Mouse (Mus musculus) layer of hippocampus, postnatal 10 days (tissue): Measurements from ENCODE around the gene Tcea2. TPM values are rescaled to one million over a fixed set of nuclear protein-coding genes. Genes with fewer than 3 reads are reported as not detected.

Source experiments
- DNase-seq, 2 experiments: peaks; one replicate each; pipeline ENCODE4 v3.0.0; 2021; ENCODE audit warnings: low spot score in 2 of 2
- total RNA-seq, 2 experiments: library from RNA; stranded (reverse); gene quantifications; 2 replicates each; pipeline ENCODE4 v1.2.3; 2021

Tcea2 gene
- total RNA-seq, 2 experiments from 2014 or later: 49.9 to 58.4 TPM

DNA sequence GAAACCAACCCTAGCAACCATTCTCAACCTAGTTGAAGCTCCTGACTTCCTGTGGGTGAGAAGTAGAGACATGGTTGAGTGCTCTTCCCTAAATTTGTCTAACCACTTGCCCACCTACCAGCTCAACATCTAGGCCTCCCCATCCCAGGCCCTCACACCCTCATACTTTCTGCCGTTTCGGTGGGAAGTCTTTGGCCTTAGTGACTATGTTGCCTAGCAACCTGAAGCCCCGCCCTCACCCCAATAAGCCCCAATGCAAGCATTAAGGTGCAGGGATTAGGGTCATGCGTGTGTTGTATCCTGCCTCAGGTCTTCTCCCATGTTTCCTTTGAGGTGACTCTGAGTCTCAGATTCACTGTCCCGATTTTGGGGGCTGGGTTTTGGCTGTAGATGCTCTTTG is 18.1 kb downstream of the Tcea2 start, which contains the start of gene Lkaaear1:
Gene Lkaaear1, minus strand, starts transcription at position 202 of the 400 bp plus-strand sequence.
- no peak for DNase-seq

- DNase-seq: no peak
These were observed 26.6 kb downstream of the Tcea2 start for GRCm38 (mm10) chr2:181706668-181707067.

DNA sequence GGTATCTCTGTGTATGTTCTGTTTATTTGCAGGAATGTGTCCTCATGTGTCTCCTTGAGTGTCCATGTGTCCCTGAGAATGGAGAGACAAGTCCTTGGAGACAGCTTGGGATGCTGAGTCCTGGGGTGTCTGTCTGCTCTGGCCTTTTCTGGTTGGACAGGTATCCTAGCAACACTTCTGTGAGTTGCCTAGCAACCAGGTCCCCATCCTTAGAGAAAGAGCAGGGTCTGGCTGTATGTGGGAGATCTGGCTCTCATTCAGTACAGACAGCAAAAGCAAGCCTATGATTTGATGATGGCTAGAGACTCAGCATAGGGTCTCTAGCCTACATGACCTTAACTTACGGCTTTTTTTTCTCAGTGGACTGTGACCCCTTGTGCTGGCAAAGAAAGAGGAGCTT is 33.6 kb downstream of the Tcea2 start:
- no peak for DNase-seq

- peak; percentile 57 to 64 for DNase-seq
These were observed 34.8 kb downstream of the Tcea2 start, which contains the start of gene Oprl1 for GRCm38 (mm10) chr2:181714903-181715326. TSS of gene Oprl1 (plus strand) at chr2:181715016.

- no peak for DNase-seq
These were observed 35.3 kb downstream of the Tcea2 start for GRCm38 (mm10) chr2:181715382-181715781.

- DNase-seq: no peak
These were observed 36.9 kb downstream of the Tcea2 start for GRCm38 (mm10) chr2:181716991-181717390.

GRCm38 (mm10) chr2:181720061-181720460 is 40.0 kb downstream of the Tcea2 start:
- DNase-seq: no peak

DNA sequence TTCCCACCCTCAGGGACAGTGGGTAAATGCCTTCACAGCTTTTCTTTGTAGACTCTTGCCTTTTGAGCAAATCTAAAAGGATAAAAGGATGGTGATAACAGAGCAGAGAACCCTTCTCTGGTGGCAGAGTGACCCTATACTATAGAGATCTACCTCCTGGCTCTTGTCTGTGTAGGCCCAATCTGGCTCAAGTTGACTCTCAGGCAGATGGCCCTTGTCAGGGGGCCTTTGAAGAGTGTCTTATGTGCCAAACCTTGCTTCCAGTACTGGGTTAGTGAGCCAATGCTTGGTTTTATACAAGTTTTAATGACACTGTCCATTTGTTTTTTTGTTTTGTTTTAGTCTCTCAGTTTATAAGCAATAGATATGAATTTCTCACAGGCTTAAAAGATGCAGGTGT is 41.1 kb downstream of the Tcea2 start:
- DNase-seq: no peak

DNA sequence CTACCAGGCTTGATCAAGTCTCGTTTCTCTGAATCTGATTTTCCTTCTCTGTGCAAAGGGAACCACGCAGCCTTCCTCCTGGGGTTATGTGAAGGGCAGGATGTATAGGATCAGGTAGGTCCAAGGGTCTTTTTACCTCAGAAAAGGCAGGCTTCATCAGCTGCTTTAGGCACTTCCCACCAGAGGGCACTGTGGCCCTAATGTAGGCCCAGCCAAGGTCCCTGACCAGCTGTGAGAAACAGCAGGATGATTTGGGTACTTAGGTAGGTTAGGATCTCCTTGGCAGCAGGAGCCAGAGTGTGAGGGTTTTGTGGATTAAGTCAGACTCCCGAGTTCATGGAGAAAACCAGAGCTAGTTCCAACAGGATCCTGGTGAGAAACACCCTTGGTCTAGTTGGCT is 42.1 kb downstream of the Tcea2 start:
- DNase-seq: peak; percentile 57 to 63

GRCm38 (mm10) chr2:181727659-181728262 is 47.7 kb downstream of the Tcea2 start:
- DNase-seq: no peak

GRCm38 (mm10) chr2:181730051-181730450 is 49.9 kb downstream of the Tcea2 start:
- no peak for DNase-seq

Other genes with a start within 250 kb of the Tcea2 start
- gene Zbtb46, start 220.9 kb upstream of the Tcea2 start, total RNA-seq: 10 to 100 TPM; 14.7 to 17.5 TPM
- not detected for gene Abhd16b, start 187.1 kb upstream of the Tcea2 start, total RNA-seq
- gene Tpd52l2, start 183.2 kb upstream of the Tcea2 start, total RNA-seq: 10 to 100 TPM; 75.7 to 87.8 TPM
- gene Dnajc5, start 159.8 kb upstream of the Tcea2 start, total RNA-seq: 100 to 1,000 TPM; 253 to 296 TPM
- 10 to 100 TPM; 40.4 to 44.3 TPM for gene Uckl1, start 95.4 kb upstream of the Tcea2 start, total RNA-seq
- gene Prpf6, start 88.4 kb upstream of the Tcea2 start, total RNA-seq: 10 to 100 TPM; 52.8 to 53.2 TPM
- gene Zfp512b, start 87.5 kb upstream of the Tcea2 start, total RNA-seq: 100 to 1,000 TPM; 134 to 158 TPM
- 10 to 100 TPM; 20.9 to 21.7 TPM for gene Samd10, start 81.1 kb upstream of the Tcea2 start, total RNA-seq
- not detected for gene Gm29797, start 23.3 kb upstream of the Tcea2 start, total RNA-seq
- 10 to 100 TPM; 18.1 to 20.2 TPM for gene Sox18, start 8.7 kb upstream of the Tcea2 start, total RNA-seq
- gene Rgs19, start 13.7 kb downstream of the Tcea2 start, total RNA-seq: 10 to 100 TPM; 55.1 to 59.7 TPM
- not detected for gene Lkaaear1, start 18.1 kb downstream of the Tcea2 start, total RNA-seq
- gene Oprl1, start 34.7 kb downstream of the Tcea2 start, total RNA-seq: 10 to 100 TPM; 52.9 to 62.8 TPM
- gene Myt1, start 83.0 kb downstream of the Tcea2 start, total RNA-seq: 10 to 100 TPM; 38.0 to 46.5 TPM
- gene Pcmtd2, start 157.5 kb downstream of the Tcea2 start, total RNA-seq: 10 to 100 TPM; 54.3 to 60.7 TPM
- 10 to 100 TPM; 36.5 to 37.2 TPM for gene Polr3k, start 184.0 kb downstream of the Tcea2 start, total RNA-seq